Mouse (Mus musculus): ENCODE measurements at regions not wholly inside any gene's neighbourhood (a gene's known extent, or its start where the extent isn't known, plus 50 kb on each side); places are given as distances from the start of the nearest gene placed in this dataset.
"Not testable (repeated sequence)": the region's sequence is repeated elsewhere in the genome, so short reads cannot be mapped to it uniquely, and the experiment has no call there.

GRCm38 (mm10) chr10:96188168-96188567 is 51.8 kb downstream of the Gm5426 start:
- DNase-seq = no peak

- no peak for DNase-seq
These were observed 54.0 kb downstream of the Gm5426 start for GRCm38 (mm10) chr10:96190168-96190987.

- no peak for DNase-seq
These were observed 64.7 kb downstream of the Gm5426 start for GRCm38 (mm10) chr10:96200932-96201641.

GRCm38 (mm10) chr10:96201891-96202290 is 65.5 kb downstream of the Gm5426 start:
- DNase-seq = no peak

- no peak for DNase-seq
These were observed 66.5 kb downstream of the Gm5426 start for GRCm38 (mm10) chr10:96202871-96203270.

GRCm38 (mm10) chr10:96204198-96204597 is 67.8 kb downstream of the Gm5426 start:
- no peak for DNase-seq

GRCm38 (mm10) chr10:96209171-96209570 is 72.8 kb downstream of the Gm5426 start:
- no peak for DNase-seq

- DNase-seq = no peak
These were observed 74.8 kb downstream of the Gm5426 start for GRCm38 (mm10) chr10:96211189-96211588.

GRCm38 (mm10) chr10:96213876-96214275 is 77.5 kb downstream of the Gm5426 start:
- peak; percentile 98 for DNase-seq

- DNase-seq = no peak
These were observed 77.9 kb downstream of the Gm5426 start for GRCm38 (mm10) chr10:96214285-96214684.

- peak; percentile 99 for DNase-seq
These were observed 78.5 kb downstream of the Gm5426 start for GRCm38 (mm10) chr10:96214946-96215345.

GRCm38 (mm10) chr10:96220731-96221130 is 84.3 kb downstream of the Gm5426 start:
- DNase-seq = no peak

GRCm38 (mm10) chr10:96230391-96230790 is 94.0 kb downstream of the Gm5426 start:
- DNase-seq = no peak

- no peak for DNase-seq
These were observed 94.9 kb downstream of the Gm5426 start for GRCm38 (mm10) chr10:96231309-96231708.

- DNase-seq = no peak
These were observed 96.5 kb downstream of the Gm5426 start for GRCm38 (mm10) chr10:96232889-96233288.

GRCm38 (mm10) chr10:96234564-96235412 is 98.4 kb downstream of the Gm5426 start:
- no peak for DNase-seq

- DNase-seq = not testable (repeated sequence)
These were observed 99.6 kb downstream of the Gm5426 start for GRCm38 (mm10) chr10:96236031-96236430.

GRCm38 (mm10) chr10:96236777-96237373 is 100.5 kb downstream of the Gm5426 start:
- DNase-seq = no peak

GRCm38 (mm10) chr10:96237572-96238130 is 101.2 kb downstream of the Gm5426 start:
- no peak for DNase-seq

GRCm38 (mm10) chr10:96238251-96238650 is 101.8 kb downstream of the Gm5426 start:
- DNase-seq = no peak

GRCm38 (mm10) chr10:96238850-96239249 is 102.4 kb downstream of the Gm5426 start:
- no peak for DNase-seq

GRCm38 (mm10) chr10:96240591-96240990 is 104.2 kb downstream of the Gm5426 start:
- no peak for DNase-seq

Measured in cerebellum, adult 9-10 months (tissue).